Mouse (Mus musculus) right cerebral cortex, postnatal 25 days (tissue): Measurements from ENCODE around the gene Fam196b.

Source experiments
- DNase-seq: peaks from one replicate; pipeline ENCODE4 v3.0.0; 2022

Gene Fam196b

DNA sequence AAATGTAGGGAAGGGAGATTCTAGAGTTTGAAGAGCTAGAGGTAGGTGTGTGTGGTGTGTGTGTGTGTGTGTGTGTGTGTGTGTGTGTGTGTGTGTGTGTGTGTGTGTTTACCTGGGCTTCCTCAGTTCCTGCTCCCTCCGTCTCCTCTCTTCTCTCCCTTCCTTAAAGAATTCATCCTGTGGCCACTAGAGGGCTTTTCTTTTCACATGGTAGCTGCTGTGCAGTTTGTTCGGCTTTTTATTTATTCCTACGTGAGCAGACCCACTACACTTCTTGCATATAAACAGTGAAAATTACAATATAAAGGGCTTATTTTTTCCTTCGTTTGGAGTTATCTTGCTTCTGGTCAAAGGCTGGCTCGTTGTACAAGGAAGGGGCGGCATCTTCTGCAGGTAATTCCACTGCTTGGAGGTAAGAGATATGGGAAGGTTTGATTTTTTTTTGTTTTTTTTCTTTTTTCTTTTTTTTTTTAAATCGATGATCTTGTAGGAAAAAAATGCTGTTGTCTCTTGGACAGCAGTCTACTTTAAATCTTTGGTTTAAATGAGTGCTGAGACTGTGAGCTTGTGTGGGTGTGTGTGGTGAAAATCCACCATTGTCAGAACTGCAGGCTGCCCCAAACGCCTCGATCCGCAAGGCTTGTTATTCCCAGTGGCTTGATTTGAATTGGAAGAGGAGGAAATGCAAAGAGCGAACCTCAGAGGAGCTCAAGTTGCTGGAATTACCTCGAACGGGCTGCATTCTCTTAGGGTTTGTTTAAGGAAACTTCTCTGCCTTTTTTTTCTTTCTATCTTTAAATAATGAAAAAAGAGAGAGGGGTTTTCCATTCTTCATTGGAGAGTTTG lies at the start of gene Fam196b:
TSS of gene Fam196b (plus strand) at position 289 of the 846 bp plus-strand sequence.
- peak; percentile 15 for DNase-seq

DNA sequence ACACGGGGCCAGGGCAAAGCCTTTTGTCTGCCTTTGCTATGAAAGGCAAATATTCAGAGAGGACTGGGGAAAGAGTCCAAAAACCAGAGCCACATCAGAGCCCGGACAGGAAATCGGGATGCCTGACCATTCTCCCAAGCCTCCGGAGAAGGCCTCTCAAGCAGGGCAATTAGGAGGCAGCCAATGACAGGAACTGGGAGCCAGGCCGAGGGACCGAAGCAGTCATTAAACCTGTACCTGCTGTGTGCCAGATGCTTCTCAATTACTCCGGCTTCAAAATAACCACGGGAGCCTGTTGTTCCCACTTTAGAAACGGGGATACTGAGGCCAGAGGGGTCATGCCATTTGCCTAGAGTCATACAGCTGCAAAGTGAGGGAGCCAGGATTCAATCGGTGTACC lies 42.6 kb upstream of the Fam196b start:
- DNase-seq: no peak

DNA sequence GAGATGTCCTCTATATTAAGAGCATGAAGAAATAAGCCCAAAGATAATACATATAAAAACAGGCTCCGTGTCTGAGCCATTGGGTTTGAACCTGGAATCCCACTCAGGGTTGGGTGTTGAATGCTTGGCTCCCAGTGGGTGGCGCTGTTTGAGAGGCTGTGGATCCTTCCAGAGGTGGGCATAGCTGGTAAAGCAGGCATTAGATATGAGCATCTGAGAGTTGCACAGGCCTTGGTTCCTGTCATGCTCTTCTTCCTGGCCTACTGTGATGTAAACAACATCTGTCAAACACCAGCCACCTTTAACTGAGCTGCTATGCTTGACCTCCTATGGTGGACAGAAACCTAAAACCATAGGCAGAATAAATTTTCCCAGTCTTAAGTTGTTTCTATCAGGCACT lies 38.7 kb upstream of the Fam196b start:
- no peak for DNase-seq

DNA sequence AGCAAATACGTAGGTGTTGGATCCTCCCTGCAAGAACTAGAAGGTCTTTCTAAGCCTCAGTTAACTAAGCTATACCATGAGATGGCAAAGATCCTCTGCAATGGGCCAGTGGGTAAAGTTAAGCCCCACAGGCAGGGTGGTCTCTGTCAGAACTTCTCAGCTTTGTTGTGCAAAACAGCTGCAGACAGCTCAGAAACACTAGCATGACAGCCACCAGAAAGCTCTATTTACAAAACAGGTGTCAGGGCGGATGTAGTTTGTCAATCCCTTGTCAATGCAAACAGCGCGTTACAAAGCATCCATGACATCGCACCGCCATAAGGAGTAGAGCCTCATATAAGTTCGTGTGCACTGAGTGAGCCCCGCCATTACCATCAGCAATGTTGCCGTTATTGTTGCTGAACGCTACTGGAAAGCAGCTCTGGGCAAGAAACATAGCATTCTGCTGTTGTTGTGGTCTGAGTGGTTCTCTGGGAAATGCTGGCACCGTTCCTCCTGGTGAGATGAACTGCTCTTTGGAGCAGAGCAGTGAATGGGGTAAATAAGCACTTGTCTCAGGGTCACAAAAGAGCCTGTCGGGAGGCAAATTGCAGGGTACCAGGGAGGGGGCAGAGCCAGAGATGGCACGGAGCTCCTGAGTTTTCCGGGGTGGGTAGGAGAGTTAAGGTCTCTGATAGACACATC lies 38.1 kb upstream of the Fam196b start:
- no peak for DNase-seq

DNA sequence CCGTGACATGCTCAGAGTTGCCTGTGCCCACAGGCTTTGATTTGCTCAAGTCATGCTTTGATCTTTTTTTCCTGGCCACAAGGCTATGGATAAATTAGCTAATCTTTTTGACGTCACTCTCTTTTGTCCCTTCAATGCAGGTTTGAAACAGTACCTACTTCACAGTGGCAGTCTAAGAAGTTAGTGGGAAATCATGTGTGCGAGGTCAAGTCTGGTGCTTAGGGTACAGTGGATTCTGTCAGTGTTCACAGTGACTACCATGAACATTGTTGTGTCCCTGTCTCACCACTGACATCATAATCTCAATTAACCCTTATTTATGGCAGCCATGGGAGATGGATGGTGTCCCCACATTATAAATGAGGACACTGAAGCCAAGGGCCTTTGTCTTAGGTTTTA lies 37.6 kb upstream of the Fam196b start:
- no peak for DNase-seq

DNA sequence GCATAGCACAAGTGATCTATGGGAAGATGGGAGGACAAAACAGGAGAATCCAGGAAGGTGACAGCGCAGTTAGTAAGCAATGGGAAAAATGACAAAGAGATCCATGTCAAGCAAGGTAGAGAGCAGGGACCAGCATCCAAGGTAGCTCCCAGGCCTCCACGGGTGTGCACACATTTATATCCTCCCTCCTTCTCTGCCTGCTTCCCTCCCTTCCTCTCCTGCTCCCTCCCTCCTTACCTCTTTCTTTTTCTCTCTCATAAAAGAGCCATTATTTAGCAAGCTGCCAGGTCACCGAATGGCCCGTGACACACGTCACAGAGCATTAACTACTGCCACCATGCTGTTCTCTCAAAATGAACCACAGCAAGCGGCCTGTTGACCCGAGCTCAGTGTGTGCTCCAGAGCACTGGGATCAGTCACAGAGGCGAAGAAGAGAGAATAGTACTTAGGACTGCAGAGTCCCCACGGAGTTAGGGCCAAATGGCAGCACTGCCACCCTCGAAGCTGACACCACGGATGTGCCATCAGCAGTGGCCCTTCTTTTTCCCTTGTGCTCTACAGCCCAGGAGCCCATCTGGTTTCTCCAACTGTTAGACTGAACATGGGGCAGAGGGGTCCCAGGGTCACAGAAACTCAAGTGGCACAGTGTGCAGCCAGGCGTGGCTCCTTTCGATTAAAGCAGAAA lies 30.4 kb upstream of the Fam196b start:
- no peak for DNase-seq

DNA sequence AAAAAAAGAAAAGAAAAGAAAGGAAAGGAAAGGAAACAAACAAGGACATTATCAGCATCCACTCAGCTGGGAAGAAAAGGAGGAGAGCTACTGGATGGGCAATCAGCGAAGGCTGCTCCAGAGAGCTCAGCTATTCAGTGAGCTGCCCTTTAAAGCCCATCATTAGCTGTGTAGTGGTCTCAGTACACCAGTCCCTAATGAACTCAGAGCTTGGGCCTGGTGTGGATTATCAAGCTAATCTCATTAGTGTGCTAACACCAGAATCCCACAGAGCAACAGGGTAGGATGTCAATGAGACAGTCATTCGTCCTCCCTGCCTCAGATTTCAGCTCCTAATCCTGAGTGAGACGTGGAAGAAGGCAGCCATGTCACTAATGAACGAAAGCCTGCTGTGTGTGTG lies 24.4 kb upstream of the Fam196b start:
- no peak for DNase-seq

DNA sequence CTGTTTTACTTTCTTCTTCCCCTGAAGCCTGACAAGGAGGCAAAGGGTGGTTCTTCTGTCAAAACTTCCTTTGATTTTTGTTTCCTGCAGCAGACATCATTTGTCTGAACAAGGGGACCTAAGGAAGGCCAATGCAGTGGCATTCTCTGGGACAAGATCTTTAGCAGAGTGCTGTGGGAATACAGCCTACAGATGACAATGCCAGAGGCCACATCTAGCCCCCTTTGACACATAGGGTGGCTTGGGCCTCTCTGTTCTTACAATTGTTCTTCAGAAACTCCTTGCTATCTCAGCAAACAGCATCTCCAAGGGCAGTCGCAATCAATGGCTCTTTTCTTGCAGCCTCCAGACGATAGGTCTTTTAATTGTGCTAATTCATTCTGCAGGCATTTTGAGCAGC lies 23.9 kb upstream of the Fam196b start:
- DNase-seq: no peak

DNA sequence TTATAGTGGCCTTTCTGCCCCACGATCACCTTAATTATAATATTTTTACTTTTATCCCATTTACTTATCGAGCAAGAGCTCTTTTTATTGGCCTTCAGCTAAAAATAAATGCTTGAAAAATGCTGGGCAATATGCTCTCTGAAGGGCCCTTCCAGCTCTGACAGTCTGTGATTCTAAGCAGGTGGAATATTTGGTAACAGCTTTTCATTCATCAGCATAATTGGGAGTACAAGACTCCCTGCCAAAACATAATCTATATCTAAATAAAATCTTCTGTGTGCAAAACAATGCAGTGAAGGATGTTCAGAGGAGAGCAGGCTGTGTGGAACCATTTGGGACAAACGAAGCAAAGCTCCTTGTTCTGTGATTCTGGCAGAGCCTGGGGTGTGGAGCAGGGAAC lies 23.3 kb upstream of the Fam196b start:
- DNase-seq: no peak

DNA sequence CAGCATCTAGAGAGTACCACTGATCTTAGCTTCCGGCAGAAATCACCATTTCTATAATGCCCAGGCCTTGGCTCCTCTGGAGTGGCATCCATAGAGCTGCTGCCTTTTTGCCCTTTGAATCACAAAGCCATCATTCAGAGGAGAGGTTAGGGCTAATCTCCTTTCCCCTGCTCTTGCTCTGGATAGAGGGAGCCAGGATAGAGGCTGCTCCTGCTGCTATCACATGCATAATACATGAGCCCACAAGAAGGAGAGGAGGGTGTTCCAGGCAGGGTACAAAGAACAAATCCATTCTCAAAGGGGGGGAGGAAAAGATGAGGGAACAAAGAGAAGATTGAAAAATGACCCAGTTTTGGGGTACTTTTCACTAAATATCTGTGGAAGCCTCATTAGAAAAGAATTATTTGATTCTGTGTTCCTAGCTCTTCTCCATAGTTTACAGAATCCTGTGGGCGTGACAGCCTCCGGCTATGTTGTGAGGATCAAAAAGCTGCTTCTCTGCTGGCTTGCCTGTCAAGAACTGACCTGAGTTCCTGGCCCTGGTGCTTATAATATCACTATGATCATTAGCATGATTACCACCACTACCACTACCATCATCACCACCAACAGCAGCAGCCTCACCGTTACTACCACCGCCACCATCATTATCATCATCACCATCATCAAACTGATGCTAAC lies 16.8 kb upstream of the Fam196b start:
- no peak for DNase-seq

DNA sequence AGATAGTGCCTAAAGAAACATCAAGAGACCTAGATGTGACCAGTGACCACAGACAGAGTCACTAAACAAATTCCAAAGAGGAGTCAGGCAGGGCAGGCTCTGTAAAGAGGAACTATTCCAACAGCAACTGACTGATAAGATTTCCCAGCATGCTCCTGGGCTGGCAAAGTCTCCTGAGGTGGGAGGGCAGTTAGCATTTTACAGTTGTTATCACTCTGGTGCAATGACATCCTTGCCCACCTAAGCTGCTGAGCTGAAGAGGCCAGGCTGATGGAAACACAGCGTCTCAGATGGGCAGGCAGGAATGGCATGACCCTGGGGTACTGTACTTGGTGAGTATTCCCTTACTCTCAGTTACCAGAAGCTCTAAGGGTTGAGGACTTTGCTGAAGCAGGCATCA lies 15.1 kb upstream of the Fam196b start:
- DNase-seq: no peak

DNA sequence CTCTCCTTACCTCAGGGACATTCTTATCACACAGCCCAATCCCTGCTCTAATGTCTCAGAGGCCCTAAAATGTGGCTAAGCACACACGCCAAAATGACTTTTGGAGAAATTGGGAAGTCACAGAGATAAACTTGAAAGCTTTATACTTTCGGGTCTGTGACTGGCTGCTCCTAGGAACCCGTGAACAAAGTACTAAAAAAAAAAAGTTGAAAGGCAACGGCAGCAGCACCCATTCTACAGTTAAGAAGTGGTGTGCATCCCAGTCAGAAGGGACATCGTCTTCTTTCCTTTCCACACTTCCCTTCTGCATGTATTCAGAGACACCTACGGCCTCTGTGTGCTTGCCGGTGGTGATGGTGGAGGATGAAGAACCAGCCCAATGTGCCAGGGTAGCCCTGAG lies 14.6 kb upstream of the Fam196b start:
- no peak for DNase-seq

DNA sequence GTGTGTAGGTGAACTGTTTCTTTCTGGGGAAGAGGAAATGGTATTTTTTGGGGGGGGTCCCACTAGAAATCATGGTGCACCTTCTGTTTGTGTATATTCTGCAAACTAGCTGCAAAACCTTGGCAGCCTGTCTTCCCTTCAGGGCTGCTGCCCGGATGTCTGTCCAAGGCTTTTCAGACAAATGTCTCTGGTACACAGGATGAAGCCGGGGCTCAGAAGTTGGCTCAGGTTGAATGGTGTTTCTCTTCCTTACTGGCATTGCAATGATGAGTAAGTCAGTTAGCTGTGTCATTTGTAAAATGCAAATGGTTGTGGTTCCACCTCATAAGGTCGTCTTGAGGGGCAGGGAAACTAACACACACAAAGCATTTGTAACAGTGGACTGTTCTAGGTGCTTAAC lies 8.4 kb upstream of the Fam196b start:
- DNase-seq: no peak

DNA sequence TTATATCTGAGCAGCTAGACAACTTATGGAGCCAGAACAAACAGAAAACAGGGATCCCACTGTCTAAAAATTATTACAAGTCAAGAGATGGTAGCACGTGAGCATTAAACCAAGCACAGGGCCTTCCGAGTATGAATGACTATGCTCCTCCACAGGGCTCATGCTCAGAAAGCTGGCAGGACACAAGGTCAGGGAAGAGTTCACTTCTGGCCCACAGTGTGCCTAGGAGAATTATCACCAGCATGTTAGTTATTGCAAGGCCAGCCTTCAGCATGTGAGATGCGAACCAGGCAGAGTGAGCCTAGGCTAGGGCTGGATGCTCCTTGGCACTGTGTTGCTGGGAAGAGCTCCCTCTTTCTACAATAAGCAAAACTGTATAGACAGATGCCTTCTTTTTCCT lies 5.9 kb upstream of the Fam196b start:
- no peak for DNase-seq

DNA sequence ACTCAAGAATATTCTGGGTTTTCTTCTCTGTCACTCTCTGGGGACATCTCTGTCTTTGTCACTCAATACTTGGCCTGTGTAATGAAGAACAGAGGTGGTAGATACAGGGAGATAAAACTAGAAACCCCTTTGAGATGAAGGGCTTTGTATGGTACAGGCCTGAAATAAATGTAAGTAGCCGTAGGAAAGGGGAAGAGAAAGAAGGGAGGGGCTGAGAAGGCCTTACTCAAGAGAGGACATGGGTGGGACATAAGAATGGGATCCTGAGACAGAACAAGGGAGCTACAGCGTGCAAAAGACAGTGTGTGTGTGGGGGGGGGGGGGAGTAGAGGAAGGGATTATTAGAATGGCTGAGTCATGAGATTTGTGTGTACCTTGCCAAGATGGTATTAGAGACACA lies 5.3 kb upstream of the Fam196b start:
- DNase-seq: no peak

DNA sequence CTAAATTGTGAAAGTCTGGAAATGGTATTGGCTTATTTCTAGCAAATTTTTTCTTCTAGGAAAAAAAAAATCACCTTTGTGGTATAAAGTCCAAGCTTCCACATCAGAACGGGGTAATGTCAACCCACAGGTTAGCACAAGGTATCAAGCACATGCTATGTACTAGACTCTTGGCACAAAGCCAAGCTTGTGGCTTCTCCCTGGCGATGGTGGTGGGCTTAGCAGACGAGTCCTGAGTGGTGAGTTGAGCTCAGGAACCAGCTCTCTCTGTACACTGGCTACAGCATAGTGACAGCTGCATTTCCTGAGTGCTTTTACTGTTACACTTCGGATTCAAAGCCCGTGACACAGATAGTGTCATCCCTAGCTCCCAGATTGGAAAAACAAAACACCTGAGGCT lies 2.9 kb upstream of the Fam196b start:
- DNase-seq: no peak

DNA sequence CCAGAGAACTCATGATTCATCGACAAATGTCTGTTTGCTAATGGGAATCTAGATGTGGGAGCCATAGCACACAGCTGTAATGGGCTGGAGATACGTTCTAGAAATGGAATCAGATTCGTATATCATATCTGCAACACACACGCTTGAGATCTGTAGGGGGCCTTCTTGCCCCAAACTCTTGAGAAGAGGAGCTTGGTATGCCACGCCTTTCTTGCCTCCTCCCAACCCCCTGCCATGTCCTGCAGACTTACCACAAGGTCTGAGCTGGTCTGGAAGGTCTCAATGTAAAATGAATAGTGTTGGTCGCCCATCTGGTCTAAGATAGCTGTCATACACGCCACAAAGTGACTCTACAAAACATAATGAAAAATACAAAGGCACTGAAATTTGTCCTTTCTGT lies 2.4 kb upstream of the Fam196b start:
- DNase-seq: no peak

DNA sequence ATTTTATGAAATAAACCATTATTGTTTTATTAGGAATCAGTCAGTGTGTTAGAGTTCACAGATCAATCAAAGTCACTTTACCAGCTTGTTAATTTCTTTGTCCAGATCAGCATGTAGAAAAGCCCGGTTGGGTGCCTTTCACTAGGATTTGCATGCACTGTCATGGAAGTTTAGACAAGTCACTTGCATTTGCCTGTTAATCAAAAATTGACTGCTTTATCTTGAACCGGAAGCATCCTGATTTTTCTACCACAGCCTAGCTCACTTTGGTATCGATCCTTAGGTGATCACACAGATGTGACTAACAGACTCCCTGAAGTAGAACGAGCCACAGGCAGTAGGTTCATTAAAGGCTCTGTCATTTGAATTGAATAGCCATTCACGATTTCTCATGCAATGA lies 761 bp downstream of the Fam196b start:
- DNase-seq: no peak

DNA sequence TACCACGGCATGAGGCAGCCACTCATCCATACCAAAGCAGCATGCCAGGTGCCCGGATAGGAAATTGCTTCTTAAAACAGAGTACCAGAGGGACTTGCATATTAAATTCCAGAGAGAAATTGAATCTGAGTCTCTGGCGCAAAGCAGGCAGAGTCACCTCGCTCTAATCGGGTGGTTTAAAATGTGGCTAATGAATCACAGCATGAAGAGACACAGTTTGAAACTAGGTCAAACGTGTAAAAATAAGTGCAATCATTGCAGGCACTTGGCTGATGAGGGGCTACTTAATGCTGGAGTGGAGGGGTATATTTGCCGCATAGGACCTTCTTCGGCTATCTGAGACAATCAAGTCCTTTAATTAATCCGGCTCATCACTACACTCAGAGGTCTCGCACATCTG lies 1.6 kb downstream of the Fam196b start:
- no peak for DNase-seq

DNA sequence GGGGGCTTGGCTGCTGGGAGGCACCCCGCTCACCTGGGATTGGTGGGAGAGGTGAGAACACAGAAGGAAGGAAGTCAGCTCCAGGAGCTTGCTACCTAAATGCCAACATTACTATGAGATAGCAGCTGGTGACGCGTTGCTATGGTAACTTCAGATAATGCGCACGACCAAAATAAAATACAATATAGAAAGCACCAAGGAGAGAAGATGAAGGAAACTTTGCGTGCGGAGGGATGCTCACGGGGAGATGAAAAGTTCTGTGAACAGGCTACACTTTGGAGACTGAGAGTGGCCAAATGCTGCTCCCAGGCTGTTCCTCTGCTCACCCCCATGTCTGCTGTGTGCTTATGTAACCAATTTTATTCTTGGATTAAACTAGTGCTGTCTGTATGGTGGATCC lies 2.4 kb downstream of the Fam196b start:
- DNase-seq: peak; percentile 31

DNA sequence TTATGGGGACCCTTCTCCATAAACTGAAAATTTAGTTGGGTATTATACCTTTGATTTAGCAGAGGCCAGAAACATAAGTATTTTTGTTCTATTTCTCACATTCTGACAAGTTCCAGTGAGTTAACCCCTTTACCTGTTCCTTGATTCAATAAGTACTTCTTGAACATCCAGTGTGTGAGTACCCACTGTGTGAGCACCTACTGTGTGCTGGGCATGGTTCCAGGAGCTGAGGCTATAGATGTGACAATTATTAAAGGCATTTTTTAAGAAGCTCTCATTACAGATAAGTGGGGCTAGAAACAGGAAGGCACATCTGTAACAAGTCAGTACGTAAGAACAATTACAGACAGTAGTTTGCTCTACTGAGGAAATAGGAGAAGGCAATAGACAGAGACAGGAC lies 4.7 kb downstream of the Fam196b start:
- no peak for DNase-seq

DNA sequence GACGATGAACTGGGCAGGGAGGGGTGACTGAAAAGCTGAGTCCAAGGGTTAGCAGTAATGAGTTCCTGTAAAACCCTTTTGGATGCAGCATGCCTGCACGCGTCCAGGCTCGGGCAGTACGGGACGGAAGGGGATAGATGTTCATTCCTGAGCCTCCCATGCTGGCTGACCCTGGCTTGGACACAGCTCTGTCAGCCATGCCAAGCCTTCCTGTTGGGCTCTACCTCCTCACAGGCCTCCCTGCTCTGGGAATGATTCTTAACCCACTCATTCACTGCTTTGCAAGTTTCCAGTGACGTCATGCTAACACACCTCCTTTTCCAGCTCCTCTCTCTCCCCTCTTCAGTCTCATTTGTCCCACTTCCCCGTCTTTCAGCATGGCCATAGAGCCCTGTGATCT lies 9.0 kb downstream of the Fam196b start:
- no peak for DNase-seq

DNA sequence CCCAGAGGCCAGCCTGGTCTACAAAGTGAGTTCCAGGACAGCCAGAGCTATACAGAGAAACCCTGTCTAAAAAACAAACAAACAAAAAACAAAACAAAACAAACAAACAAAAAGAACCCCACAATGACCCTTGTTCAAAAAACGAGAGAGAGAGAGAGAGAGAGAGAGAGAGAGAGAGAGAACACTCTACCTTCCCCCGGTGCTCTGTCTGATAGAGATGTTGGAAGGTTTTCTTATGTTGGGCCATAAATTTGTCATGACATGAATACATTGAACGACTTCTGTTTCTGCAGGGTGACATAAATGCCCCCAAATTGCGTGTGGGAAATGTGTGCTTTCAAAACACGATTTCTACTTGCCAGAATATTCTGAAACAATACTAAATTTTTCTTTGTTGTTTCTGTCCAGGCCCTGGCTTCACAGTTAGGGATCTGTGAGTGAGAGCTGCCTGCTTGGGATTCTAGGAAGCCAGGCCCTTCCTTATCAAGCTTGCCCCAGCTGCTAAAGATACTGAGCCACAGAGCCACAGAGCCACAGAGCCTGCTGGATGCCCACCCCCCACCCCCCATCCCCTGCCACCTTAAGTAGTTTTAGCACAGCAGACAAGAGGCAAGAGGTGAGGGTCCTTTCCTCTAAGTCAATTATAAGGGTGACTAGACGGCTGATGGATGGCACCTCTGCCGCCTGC lies 17.9 kb downstream of the Fam196b start:
- DNase-seq: no peak
